Mouse (Mus musculus) midbrain, embryonic 12.5 days (tissue): Measurements from ENCODE around the gene Mtg1. TPM values are rescaled to one million over a fixed set of nuclear protein-coding genes. Genes with fewer than 3 reads are reported as not detected.
A peak's percentile ranks its signal among the peaks of the same experiment; 100 is the strongest.
"Not testable (repeated sequence)": the region's sequence is repeated elsewhere in the genome, so short reads cannot be mapped to it uniquely, and the experiment has no call there.

Experiments
- ATAC-seq: fragments of 200-750 bp; cut with Nextera tagmentation; 2 replicates; pipeline ENCODE4 v1.8.0; 2017; ENCODE audit warnings: low read depth, moderate TSS enrichment, moderate library complexity; ENCODE audit not compliant: low FRiP score
- H3K27ac ChIP-seq: fragments of 300-500 bp; sonication (generic); replicated peaks from 2 replicates; pipeline ENCODE4 v1.5.1; 2016; ENCODE audit warnings: mild to moderate bottlenecking
- H3K27me3 ChIP-seq: fragments of 300-500 bp; sonication (generic); 2 replicates; pipeline ENCODE4 v1.6.1; 2016; ENCODE audit warnings: mild to moderate bottlenecking
- H3K36me3 ChIP-seq: fragments of 300-500 bp; sonication (generic); 2 replicates; pipeline ENCODE4 v1.6.1; 2016
- H3K4me1 ChIP-seq: fragments of 300-500 bp; sonication (generic); 2 replicates; pipeline ENCODE4 v1.6.1; 2016
- H3K4me2 ChIP-seq: fragments of 300-500 bp; sonication (generic); replicated peaks from 2 replicates; pipeline ENCODE4 v1.6.1; 2016; ENCODE audit warnings: mild to moderate bottlenecking, moderate library complexity
- H3K4me3 ChIP-seq: fragments of 300-500 bp; sonication (generic); 2 replicates; pipeline ENCODE4 v1.5.1; 2016; ENCODE audit warnings: mild to moderate bottlenecking
- H3K9ac ChIP-seq: fragments of 300-500 bp; sonication (generic); replicated peaks from 2 replicates; pipeline ENCODE4 v1.6.1; 2016; ENCODE audit warnings: mild to moderate bottlenecking, moderate library complexity
- H3K9me3 ChIP-seq: fragments of 300-500 bp; sonication (generic); 2 replicates; pipeline ENCODE4 v1.6.1; 2016; ENCODE audit warnings: mild to moderate bottlenecking
- WGBS: fragments of 180-500 bp; shearing (Covaris S2); methylation state at CpG from one replicate; pipeline ENCODE4 v1.1.7; 2016; 5-methylcytosine and 5-hydroxymethylcytosine counted together
- polyA plus RNA-seq: library from polyadenylated mRNA; unstranded; fragments of >200 nt; fragmentation: Nextera tagmentation; extraction: Ambion mirVana; gene quantifications from 2 replicates; pipeline ENCODE4 v1.2.1, GENCODE M21; 2016

The Mtg1 gene
- polyA plus RNA-seq, 1 experiment from 2014 or later, result 28.8 TPM

DNA sequence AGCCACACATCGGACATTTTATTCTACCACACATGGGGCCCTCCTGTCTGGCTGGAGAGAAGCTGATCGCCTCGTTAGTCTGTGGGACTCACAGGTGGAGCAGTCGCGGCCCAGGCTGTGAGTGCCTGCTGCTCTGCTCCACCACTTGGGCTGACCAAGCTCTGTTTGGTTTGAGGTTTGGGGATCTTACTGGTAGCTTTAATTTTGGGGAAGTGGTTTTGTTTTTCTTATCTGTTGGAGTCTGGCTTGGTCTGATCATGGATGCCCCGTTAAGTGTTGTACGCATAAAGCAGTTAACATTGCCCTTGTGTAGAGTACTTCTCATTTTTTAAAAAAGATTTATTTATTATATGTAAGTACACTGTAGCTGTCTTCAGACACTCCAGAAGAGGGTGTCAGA, 3.3 kb upstream of the Mtg1 start:
- not testable (repeated sequence) for H3K4me2 ChIP-seq, H3K4me3 ChIP-seq, H3K9me3 ChIP-seq, H3K27me3 ChIP-seq, H3K9ac ChIP-seq, ATAC-seq, H3K36me3 ChIP-seq, H3K4me1 ChIP-seq, H3K27ac ChIP-seq
- WGBS, result 98% methylated on average over 7 of the region's 7 CpGs

DNA sequence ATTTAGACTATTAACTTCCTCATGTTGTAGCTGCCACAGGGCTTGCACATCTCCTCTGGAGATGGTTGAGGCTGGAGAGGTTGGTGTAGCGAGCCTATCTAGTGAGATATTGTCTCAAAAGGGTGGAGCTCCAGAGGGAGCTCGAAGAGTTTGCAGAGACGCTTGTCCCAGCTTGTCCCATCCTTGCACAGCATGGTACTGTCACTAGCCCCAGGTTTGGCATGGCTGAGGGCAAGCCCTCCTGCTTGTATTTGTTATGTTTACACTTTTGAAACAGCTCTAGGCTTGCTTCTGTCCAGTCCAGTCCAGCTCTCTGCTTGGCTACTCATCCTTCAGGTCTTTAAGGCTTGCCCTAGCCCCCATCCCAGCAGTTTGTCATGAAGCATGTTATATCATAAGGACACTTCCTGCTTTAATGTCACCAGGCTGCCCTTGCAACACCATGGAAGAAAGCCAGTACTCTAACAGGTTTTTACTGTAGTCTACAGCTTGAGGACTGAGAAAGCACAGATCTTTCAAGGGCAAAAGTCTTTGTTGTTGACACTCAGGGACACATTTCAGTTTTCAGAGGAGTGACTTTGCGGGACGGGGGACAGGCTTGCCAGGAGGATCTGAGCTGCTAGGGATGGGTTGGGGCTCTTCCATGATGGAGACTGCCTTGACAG, 2.1 kb upstream of the Mtg1 start:
- peaks cover 4% of the 10 kb centered on the region; the same call in 1 of the 2 replicates for H3K36me3 ChIP-seq
- no peak overlapping the region for H3K4me2 ChIP-seq
- peaks cover 6% of the 10 kb centered on the region; the same call in 1 of the 2 replicates for H3K27me3 ChIP-seq
- H3K4me1 ChIP-seq, result peaks cover 7% of the 10 kb centered on the region
- H3K9ac ChIP-seq, result no peak overlapping the region
- no peaks in the 10 kb centered on the region for H3K9me3 ChIP-seq
- ATAC-seq, result no peak
- no peak overlapping the region for H3K4me3 ChIP-seq
- WGBS, result 87% methylated on average over 5 of the region's 5 CpGs
- H3K27ac ChIP-seq, result no peak overlapping the region

DNA sequence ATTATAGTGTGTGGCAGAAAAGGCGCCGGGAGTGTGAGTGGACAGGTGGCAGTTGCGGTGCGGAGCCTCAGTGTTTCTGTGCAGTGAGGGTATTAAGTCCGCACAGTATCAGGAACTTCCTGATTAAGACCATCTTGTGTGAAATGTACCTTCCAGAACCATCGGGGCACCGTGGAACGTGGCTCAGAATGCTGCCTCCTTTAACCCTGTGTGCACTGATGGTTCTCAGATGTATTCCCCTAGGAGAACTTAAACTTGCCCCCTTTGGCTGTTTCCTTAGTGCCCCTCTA, 602 bp downstream of the Mtg1 start:
- Histone ChIP-seq H3K9me3 (no peaks in the 10 kb centered on the region), H3K9ac (peak overlapping the region; percentile 80), H3K36me3 (no peaks in the 10 kb centered on the region), H3K4me2 (peak overlapping the region; percentile 93), H3K4me3 (peak overlapping the region; percentile 85), H3K4me1 (peaks cover 7% of the 10 kb centered on the region), H3K27me3 (peaks cover 11% of the 10 kb centered on the region; the same call in 1 of the 2 replicates), H3K27ac (peak overlapping the region; percentile 68; the same call in 1 of the 2 replicates)
- no peak for ATAC-seq
- 0% methylated on average over 8 of the region's 8 CpGs for WGBS

DNA sequence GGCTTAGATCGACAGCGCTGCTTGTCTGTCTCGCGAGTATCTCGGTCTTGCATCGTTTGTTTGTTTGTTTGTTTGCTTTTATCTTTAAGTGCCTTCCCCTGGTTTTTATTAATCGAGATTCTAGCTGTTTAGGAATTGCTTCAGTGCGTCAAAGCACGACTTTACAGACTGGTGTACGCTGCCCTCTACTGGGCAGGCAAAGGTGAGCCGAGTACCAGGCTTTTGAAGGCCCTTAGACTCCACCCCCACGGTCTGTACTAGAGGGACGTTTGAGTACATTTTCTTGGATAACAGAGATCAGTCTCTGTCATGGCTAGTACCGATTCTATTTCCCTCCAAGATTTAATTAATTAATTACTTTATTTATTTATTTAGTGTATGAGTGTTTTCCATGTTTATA, 4.0 kb downstream of the Mtg1 start:
- Histone ChIP-seq H3K4me1 (peaks cover 7% of the 10 kb centered on the region), H3K36me3 (no peaks in the 10 kb centered on the region), H3K4me2 (no peak overlapping the region), H3K27me3 (peaks cover 11% of the 10 kb centered on the region; the same call in 1 of the 2 replicates), H3K9ac (no peak overlapping the region), H3K27ac (no peak overlapping the region), H3K4me3 (no peak overlapping the region), H3K9me3 (no peaks in the 10 kb centered on the region)
- WGBS, result 7% methylated on average over 14 of the region's 14 CpGs
- ATAC-seq, result no peak

DNA sequence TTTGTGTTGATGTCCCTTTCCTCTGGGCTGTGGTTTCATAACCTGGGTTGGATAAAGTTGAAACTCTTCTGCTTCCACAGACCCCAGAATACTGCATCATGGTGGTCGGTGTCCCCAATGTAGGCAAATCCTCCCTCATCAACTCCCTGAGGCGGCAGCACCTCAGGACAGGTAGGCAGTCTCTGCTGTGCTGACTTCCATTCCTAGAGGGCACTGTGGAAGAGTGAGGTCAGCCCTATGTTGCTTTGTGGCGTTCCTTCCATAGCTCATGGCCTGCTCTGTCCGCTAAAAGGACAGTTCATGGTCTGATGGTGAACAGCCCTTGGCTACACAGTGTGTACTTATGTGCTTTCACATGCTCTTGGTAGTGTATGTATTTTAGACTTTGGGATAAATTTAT, 7.2 kb downstream of the Mtg1 start:
- no peaks in the 10 kb centered on the region for H3K4me1 ChIP-seq
- WGBS, result 87% methylated on average over 4 of the region's 4 CpGs
- H3K9ac ChIP-seq, result no peak overlapping the region
- H3K4me3 ChIP-seq, result no peak overlapping the region
- no peaks in the 10 kb centered on the region for H3K9me3 ChIP-seq
- H3K27ac ChIP-seq, result no peak overlapping the region
- ATAC-seq, result no peak
- H3K27me3 ChIP-seq, result peaks cover 9% of the 10 kb centered on the region; the same call in 1 of the 2 replicates
- no peak overlapping the region for H3K4me2 ChIP-seq
- H3K36me3 ChIP-seq, result 0 out of 2 replicates have a peak, but pooled peaks cover 8% of the 10 kb centered on the region

DNA sequence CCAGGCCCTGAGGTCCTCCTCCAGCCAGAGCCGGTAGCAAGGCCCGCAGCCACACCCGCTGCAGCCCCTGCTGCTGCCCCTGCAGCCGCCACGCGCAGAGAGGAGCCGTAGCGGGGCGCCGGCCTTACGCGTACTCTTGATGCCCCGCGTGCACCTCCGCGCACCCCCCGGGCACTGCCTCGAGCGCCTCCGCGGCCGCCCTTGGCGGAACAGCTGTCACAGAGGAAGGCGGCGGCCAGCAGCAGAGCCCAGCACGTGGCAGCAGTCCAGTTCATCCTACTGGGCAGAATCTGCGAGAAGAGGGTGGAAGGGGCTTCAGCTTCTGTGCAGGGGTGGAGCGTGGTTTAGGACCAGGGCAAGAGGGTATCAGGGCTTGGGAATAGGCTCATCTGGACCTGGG, 16.0 kb downstream of the Mtg1 start:
- peak; percentile 67 for ATAC-seq
- H3K9me3 ChIP-seq, result no peaks in the 10 kb centered on the region
- WGBS, result 2% methylated on average over 28 of the region's 28 CpGs
- peak overlapping the region; percentile 39 for H3K4me3 ChIP-seq
- H3K27me3 ChIP-seq, result peaks cover 46% of the 10 kb centered on the region
- peak overlapping the region; percentile 52 for H3K9ac ChIP-seq
- H3K4me2 ChIP-seq, result peak overlapping the region; percentile 59
- no peak overlapping the region for H3K27ac ChIP-seq
- H3K4me1 ChIP-seq, result peaks cover 19% of the 10 kb centered on the region
- peaks cover 7% of the 10 kb centered on the region; the same call in 1 of the 2 replicates for H3K36me3 ChIP-seq

DNA sequence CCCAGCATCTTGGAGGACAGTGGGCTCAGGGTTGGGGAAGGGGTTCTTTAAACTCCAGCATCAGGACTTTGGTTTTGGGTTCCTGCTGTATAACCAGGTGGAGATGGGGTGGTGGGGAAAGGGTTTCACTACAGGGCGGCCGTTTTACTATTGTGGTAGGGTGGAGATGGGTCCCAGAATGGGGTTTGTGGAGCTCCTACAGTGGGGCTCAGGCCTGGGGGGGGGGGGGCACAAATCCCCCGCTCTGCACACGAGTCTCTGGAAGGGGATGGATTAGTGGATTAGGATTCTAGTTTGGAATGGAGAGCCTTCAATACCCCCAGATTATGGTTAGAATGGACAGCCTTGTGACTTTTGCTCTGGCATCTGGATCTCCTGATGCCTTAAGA, 16.5 kb downstream of the Mtg1 start:
- Histone ChIP-seq H3K36me3 (peaks cover 7% of the 10 kb centered on the region; the same call in 1 of the 2 replicates), H3K4me2 (peak overlapping the region; percentile 59), H3K27ac (no peak overlapping the region), H3K9ac (peak overlapping the region; percentile 53), H3K4me3 (peak overlapping the region; percentile 39), H3K9me3 (no peaks in the 10 kb centered on the region), H3K27me3 (peaks cover 50% of the 10 kb centered on the region), H3K4me1 (peaks cover 19% of the 10 kb centered on the region)
- ATAC-seq, result no peak; the same call in 1 of the 2 replicates
- WGBS, result 10% methylated on average over 4 of the region's 4 CpGs

DNA sequence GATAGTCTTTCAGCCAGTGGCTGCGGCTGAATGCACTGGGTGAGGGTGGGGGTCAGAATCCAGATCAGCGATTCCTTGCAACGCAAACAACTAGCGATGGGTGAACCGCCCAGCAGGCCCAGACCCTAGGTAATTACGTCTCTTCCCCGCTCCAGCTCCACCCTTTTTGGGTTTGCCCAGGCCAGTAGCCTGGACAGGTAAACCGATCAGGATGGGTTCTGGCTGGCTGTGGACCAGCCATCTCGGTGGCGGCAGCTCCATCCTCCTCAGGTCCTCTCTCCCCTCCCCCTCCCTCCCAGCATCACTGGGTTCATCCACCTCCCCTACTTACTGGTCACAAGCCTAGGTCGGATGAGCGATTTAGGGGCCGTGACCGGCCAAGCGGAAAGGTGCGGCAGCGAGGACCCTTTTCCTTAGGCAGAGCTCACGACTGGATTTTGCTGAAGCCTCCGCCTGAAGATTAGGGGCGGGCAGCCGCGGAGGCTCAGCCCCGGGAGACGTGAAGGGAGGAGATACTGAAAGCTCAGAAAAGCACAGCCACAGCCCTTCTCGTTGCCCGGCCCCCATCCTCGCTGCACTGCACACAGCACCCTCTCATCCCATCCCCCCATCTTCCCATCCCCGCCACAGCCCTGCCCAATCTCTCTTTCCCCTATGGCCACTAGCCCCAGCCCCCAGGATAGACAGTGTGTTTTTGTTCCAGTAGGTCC, 17.0 kb downstream of the Mtg1 start, which contains the start of gene Sprn:
Sprn (minus strand) TSS at position 660 of the 710 bp plus-strand sequence.
- under 1% methylated on average over 27 of the region's 28 CpGs for WGBS
- H3K9ac ChIP-seq, result peak within 1 kb of the TSS; percentile 53
- peak within 1 kb of the TSS; percentile 39 for H3K4me3 ChIP-seq
- H3K9me3 ChIP-seq, result no peaks in the 10 kb centered on the region
- peaks cover 51% of the 10 kb centered on the region for H3K27me3 ChIP-seq
- H3K4me2 ChIP-seq, result peak within 1 kb of the TSS; percentile 59
- 0 out of 2 replicates have a peak within 1 kb of the TSS, but pooled peaks have one; percentile 7 for H3K27ac ChIP-seq
- ATAC-seq, result peak; percentile 68; the same call in 1 of the 2 replicates
- H3K4me1 ChIP-seq, result peaks cover 19% of the 10 kb centered on the region
- peaks cover 7% of the 10 kb centered on the region; the same call in 1 of the 2 replicates for H3K36me3 ChIP-seq

DNA sequence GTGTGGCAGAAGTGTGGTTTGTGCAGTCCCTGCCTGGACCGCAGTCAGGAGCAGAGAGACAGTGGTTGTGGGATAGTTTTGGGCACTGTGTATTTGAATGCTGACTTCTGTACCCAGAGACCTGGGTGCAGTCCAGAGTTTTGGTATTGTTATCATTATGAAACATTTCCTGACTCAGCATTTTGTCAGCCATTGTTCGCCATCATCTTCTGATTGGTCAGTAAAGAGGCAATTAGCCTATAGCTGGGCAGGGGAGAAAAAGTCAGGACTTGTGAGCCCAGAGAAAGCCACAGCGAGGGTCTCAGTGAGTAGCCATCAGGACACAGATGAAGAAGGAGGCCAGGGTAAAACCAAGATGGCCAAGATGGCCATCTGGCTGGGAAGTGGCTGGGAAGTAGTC, 23.0 kb downstream of the Mtg1 start:
- H3K4me3 ChIP-seq, result no peak overlapping the region
- H3K9me3 ChIP-seq, result no peaks in the 10 kb centered on the region
- no peak overlapping the region for H3K9ac ChIP-seq
- no peak overlapping the region for H3K27ac ChIP-seq
- H3K36me3 ChIP-seq, result no peaks in the 10 kb centered on the region
- H3K27me3 ChIP-seq, result peaks cover 22% of the 10 kb centered on the region
- ATAC-seq, result no peak
- WGBS, result 78% methylated on average over 3 of the region's 3 CpGs
- no peaks in the 10 kb centered on the region for H3K4me1 ChIP-seq
- H3K4me2 ChIP-seq, result no peak overlapping the region

DNA sequence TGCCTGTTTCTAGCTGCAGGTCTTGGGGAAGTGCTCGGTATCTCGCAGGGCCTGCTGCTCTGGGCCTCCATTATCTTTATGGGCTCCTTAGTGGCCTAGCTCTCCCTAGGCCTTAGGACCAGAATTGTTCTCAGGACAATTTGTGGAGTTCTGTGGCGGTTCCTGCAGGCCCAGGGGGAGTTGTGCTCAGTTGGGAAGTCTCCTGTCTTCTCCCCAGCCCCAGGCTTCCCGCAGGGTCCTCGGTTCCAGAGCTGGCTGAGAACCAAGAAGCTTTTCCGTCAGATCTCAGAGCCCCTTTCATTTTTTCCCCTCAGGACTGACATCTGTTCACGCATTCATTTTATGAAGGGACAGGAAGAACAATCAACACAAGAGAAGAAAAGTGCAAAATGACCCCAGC, 27.3 kb downstream of the Mtg1 start, which contains the start of gene Olfr522:
Olfr522 (minus strand) TSS at position 101 of the 400 bp plus-strand sequence.
- H3K27me3 ChIP-seq, result no peaks in the 10 kb centered on the region
- ATAC-seq, result no peak
- WGBS, result 73% methylated on average over 7 of the region's 7 CpGs
- H3K27ac ChIP-seq, result no peak within 1 kb of the TSS
- no peak within 1 kb of the TSS for H3K4me2 ChIP-seq
- H3K9me3 ChIP-seq, result no peaks in the 10 kb centered on the region
- no peaks in the 10 kb centered on the region for H3K36me3 ChIP-seq
- H3K4me3 ChIP-seq, result no peak within 1 kb of the TSS
- H3K4me1 ChIP-seq, result no peaks in the 10 kb centered on the region
- H3K9ac ChIP-seq, result no peak within 1 kb of the TSS

DNA sequence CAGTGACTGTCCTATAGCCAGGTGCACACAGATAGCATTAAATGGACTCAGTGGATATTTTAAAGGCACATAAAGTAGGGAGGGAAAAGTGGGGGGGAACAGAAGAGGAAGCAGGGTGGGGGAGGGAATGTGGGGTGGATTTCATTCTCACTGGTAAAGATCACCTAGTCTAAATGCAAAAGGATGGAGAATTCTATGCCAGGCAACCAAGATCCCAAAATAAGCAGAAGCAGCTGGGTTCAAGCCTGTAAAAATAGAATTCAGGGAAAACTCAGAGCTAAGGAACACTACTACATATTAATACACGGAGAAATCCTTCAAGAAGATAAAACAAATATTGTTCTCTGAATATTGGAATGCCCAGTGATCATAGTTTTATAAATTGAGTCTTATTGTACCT, 30.6 kb downstream of the Mtg1 start:
- 85% methylated on average over 1 of the region's 1 CpGs for WGBS

DNA sequence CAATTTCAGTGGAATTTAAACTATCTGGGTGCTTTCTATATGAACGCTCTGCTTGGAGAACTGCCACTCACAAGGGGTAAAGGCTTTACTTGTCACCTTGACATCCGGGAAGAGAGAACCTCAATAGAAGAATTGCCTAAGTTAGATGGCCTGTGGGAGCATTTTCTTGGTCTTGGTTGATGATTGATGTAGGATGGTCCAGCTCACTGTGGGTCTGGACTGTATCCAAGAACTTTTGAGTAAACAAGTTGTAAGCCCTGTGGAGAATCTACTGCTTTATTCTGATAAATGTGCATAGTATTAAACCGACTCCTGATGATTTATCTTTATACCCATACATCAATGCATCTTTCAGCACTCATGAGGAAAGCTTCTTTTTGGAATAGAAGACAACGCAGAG, 32.0 kb downstream of the Mtg1 start:
- 90% methylated on average over 4 of the region's 4 CpGs for WGBS

More for the DNA sequence above, 30.6 kb downstream of the Mtg1 start:
- Histone ChIP-seq H3K4me3 (no peak overlapping the region), H3K36me3 (no peaks in the 10 kb centered on the region), H3K27me3 (no peaks in the 10 kb centered on the region), H3K4me2 (no peak overlapping the region), H3K4me1 (no peaks in the 10 kb centered on the region), H3K27ac (no peak overlapping the region), H3K9me3 (no peaks in the 10 kb centered on the region), H3K9ac (no peak overlapping the region)
- ATAC-seq, result no peak

More for the DNA sequence above, 32.0 kb downstream of the Mtg1 start:
- no peaks in the 10 kb centered on the region for H3K4me1 ChIP-seq
- H3K27ac ChIP-seq, result no peak overlapping the region
- ATAC-seq, result no peak
- no peaks in the 10 kb centered on the region for H3K36me3 ChIP-seq
- no peaks in the 10 kb centered on the region for H3K27me3 ChIP-seq
- H3K4me3 ChIP-seq, result no peak overlapping the region
- H3K4me2 ChIP-seq, result no peak overlapping the region
- H3K9ac ChIP-seq, result no peak overlapping the region
- no peaks in the 10 kb centered on the region for H3K9me3 ChIP-seq
